Mouse (Mus musculus) E14TG2a.4 (cell line): Measurements from ENCODE around the gene Rnls.

Experiments
- CTCF ChIP-seq: conservative IDR thresholded peaks from 2 replicates; pipeline ENCODE4 v1.5.1; 2014; ENCODE audit warnings: low read length
- NANOG ChIP-seq: IDR thresholded peaks from 2 replicates; pipeline ENCODE4 v1.6.1; 2014; ENCODE audit warnings: borderline replicate concordance, low read length, mixed read lengths
- POU5F1 ChIP-seq: IDR thresholded peaks from 2 replicates; pipeline ENCODE4 v1.6.1; 2014; ENCODE audit warnings: low read length, borderline replicate concordance

- TF ChIP-seq CTCF: no peak
- TF ChIP-seq POU5F1: no peak
- TF ChIP-seq NANOG: no peak
These were observed 299.5 kb downstream of the Rnls start for GRCm38 (mm10) chr19:33092575-33092974.
